ENCODE assay signal across 9 mouse cellular contexts in genomic region chr14:61277285-61277684, GRCm38 (mm10). TPM values are rescaled to one million over a fixed set of nuclear protein-coding genes. Genes with fewer than 3 reads are reported as not detected.
DNase-seq lines count a peak whose midpoint lies in the region; ATAC-seq lines count a peak whose summit lies in the region.
"Had no signal": no experiment of that assay in that cellular context is flagged by ENCODE, and none has a peak within 500 bp of the region (broad histone marks: within the 10 kb centered on the region; RNA-seq: fewer than 3 reads in every experiment).

No protein-coding gene starts in this region.

- H3K9ac ChIP-seq in forebrain, embryonic 14.5 days (ENCODE audit: low read length) = no peak overlapping the region

- H3K4me2 ChIP-seq in forebrain, embryonic 14.5 days (ENCODE audit: low read length) = no peak overlapping the region

- ATAC-seq in forebrain, embryonic 14.5 days = no peak
- ATAC-seq in activated CD4-positive, CD25-positive, alpha-beta regulatory T cell, adult 4 months = no peak

- H3K27me3 ChIP-seq in forebrain, embryonic 14.5 days (replicated peaks; ENCODE audit: control insufficient read depth, insufficient read depth, low read length) = peaks cover 13% of the 10 kb centered on the region
- peaks cover 46% of the 10 kb centered on the region for H3K27me3 ChIP-seq in forebrain, embryonic 10.5 days (ENCODE audit: poor library complexity, severe bottlenecking)

- DNase-seq in forebrain, embryonic 14.5 days (ENCODE audit: low spot score) = peak; percentile 21
- DNase-seq in forebrain, embryonic 10.5 days (ENCODE audit: extremely low spot score, low spot score) = no peak
- DNase-seq in left cerebral cortex, postnatal 4 days = peak; percentile 36
- no peak for DNase-seq in left cerebral cortex, adult 11 months (ENCODE audit: low spot score)
- peak; percentile 27 for DNase-seq in ZHBTc4 (ENCODE audit: low read depth, low spot score)
- peak; percentile 33 for DNase-seq in kidney, postnatal 14 days
- DNase-seq in retina, adult 2 months (ENCODE audit: low read depth, low spot score) = peak; percentile 13

- H3K27ac ChIP-seq in forebrain, embryonic 14.5 days (ENCODE audit: low read depth, low read length) = no peak overlapping the region
- no peak overlapping the region for H3K27ac ChIP-seq in forebrain, embryonic 10.5 days

- 32% methylated on average over 1 of the region's 1 CpGs for WGBS in forebrain, embryonic 14.5 days
- 49% methylated on average over 1 of the region's 1 CpGs for WGBS in forebrain, embryonic 10.5 days

- H3K36me3 ChIP-seq in forebrain, embryonic 14.5 days (ENCODE audit: control insufficient read depth, insufficient read depth, low read length) = no peaks in the 10 kb centered on the region
- no peaks in the 10 kb centered on the region for H3K36me3 ChIP-seq in forebrain, embryonic 10.5 days (replicated peaks)

- H3K4me1 ChIP-seq in forebrain, embryonic 14.5 days (ENCODE audit: control insufficient read depth, insufficient read depth, low read length) = no peaks in the 10 kb centered on the region
- H3K4me1 ChIP-seq in forebrain, embryonic 10.5 days = peaks cover 12% of the 10 kb centered on the region
- H3K4me1 ChIP-seq: megakaryocyte, embryonic 14.5 days had no signal

- no peaks in the 10 kb centered on the region for H3K9me3 ChIP-seq in forebrain, embryonic 14.5 days (replicated peaks; ENCODE audit: control insufficient read depth, low read length)
- no peaks in the 10 kb centered on the region for H3K9me3 ChIP-seq in forebrain, embryonic 10.5 days

- intact Hi-C loops in left cerebral cortex, postnatal 4 days (cut with DNase I) = no loop called here

- no peak overlapping the region for H3K4me3 ChIP-seq in forebrain, embryonic 14.5 days (ENCODE audit: low read depth, low read length)
- no peak overlapping the region for H3K4me3 ChIP-seq in forebrain, embryonic 10.5 days
- H3K4me3 ChIP-seq: megakaryocyte, embryonic 14.5 days had no signal

RNA-seq across cellular contexts. Expression of gene Sgcg, which starts 19.0 kb away (rescaled TPM):
- polyA plus RNA-seq in forebrain, embryonic 14.5 days (2014; fragmentation: Nextera tagmentation; extraction: Ambion mirVana) = 0.06 TPM in 1 of 2 replicates, not detected in the other
- 0.04 TPM in 1 of 2 replicates, not detected in the other for polyA plus RNA-seq in forebrain, embryonic 10.5 days (2016; fragmentation: Nextera tagmentation; extraction: Ambion mirVana)
- not detected for total RNA-seq in left cerebral cortex, postnatal 4 days (2021)
- not detected for polyA plus RNA-seq in activated CD4-positive, CD25-positive, alpha-beta regulatory T cell, adult 4 months (2017; shearing (Covaris generic))

RNA-seq across cellular contexts. Expression of gene Arl11, which starts 32.3 kb away (rescaled TPM):
- 0.56 and 0.72 TPM in 2 replicates for polyA plus RNA-seq in forebrain, embryonic 14.5 days (2014; fragmentation: Nextera tagmentation; extraction: Ambion mirVana)
- polyA plus RNA-seq in forebrain, embryonic 10.5 days (2016; fragmentation: Nextera tagmentation; extraction: Ambion mirVana) = 0.19 and 0.31 TPM in 2 replicates
- under 1 TPM in 1 of 2 experiments, not detected in 1; 0.42 TPM for total RNA-seq in left cerebral cortex, postnatal 4 days (2021)
- polyA plus RNA-seq in activated CD4-positive, CD25-positive, alpha-beta regulatory T cell, adult 4 months (2017; shearing (Covaris generic)) = under 1 TPM; 0.60 to 0.65 TPM

Comparison
In these comparisons a context has a peak if more than half of its experiments do, and no peak if none do; other contexts are left out.
1. DNase-seq: peak in forebrain, embryonic 14.5 days (single experiment), left cerebral cortex, postnatal 4 days (single experiment), ZHBTc4 (single experiment), kidney, postnatal 14 days (single experiment) and retina, adult 2 months (single experiment); none in forebrain, embryonic 10.5 days (single experiment) and left cerebral cortex, adult 11 months (single experiment).